Mouse (Mus musculus) thymus, adult 2 months (tissue): ENCODE results near the gene Sema4d.

ENCODE experiments used
- CTCF ChIP-seq: fragments of 200-500 bp; IDR thresholded peaks from 2 replicates; pipeline ENCODE4 v1.5.1; 2012; ENCODE audit warnings: mild to moderate bottlenecking, control low read depth, low read length, moderate library complexity, borderline replicate concordance; ENCODE audit not compliant: control insufficient read depth, poor library complexity, insufficient read depth; ENCODE audit errors: extremely low read depth
- POLR2A ChIP-seq: fragments of 200-500 bp; IDR thresholded peaks from 2 replicates; pipeline ENCODE4 v1.6.1; 2012; ENCODE audit warnings: mild to moderate bottlenecking, low read length, control low read depth, moderate library complexity; ENCODE audit not compliant: control insufficient read depth, poor library complexity, insufficient read depth; ENCODE audit errors: extremely low read depth

GRCm38 (mm10) chr13:51840702-51841101 is 47.2 kb upstream of the Sema4d start:
- TF ChIP-seq CTCF (no peak), POLR2A (no peak)
